Mouse (Mus musculus) gastrocnemius, postnatal 14 days (tissue): Measurements from ENCODE around the gene Klrc1. TPM values are rescaled to one million over a fixed set of nuclear protein-coding genes. Genes with fewer than 3 reads are reported as not detected.
"Not testable (repeated sequence)": the region's sequence is repeated elsewhere in the genome, so short reads cannot be mapped to it uniquely, and the experiment has no call there.

Source experiments
- DNase-seq: peaks from one replicate; pipeline ENCODE4 v3.0.0; 2021; ENCODE audit warnings: mixed read lengths
- intact Hi-C: fragments of 180-260 bp; cut with DNase I; formaldehyde crosslinking; loops from one replicate; pipeline ENCODE4 v1.15.1; 2025; ENCODE audit warnings: low total_unique reads
- long read RNA-seq, 2 experiments: library from polyadenylated mRNA; stranded (forward); transcript quantifications; one replicate each; pipeline ENCODE4 v2.0.0; 2021
- microRNA-seq, 2 experiments: library from miRNA; unstranded; fragments of <30 nt; microRNA quantifications; one replicate each; pipeline ENCODE4 v1.2.0; 2021
- total RNA-seq, 2 experiments: library from RNA; stranded (reverse); gene quantifications; 2 replicates each; pipeline ENCODE4 v1.2.3; 2021

Gene Klrc1
- not detected for total RNA-seq
- long read RNA-seq, experiment 1: 0 reads
- long read RNA-seq, experiment 2: 0 reads

DNA sequence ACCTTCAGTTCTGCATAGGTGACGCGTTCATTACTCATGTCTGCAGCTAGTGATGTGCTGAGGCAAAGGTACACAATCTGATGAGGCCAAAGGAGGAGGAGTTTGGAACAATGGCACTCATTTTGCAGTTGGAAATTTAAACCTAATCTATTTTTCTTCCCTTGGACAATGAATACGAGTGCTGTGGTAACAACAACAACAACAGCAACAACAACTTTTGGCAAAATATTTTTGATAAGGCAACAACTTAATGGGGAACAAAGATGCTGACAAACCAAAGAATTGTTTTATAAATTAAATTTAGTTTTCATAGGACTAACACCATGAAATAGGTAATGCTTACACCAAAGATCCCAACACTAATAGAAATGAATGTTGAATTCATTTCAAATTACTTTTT is at the start of gene Klrc1:
TSS of gene Klrc1 (minus strand) at position 101 of the 400 bp plus-strand sequence.
- intact Hi-C loops: no loop called here
- no peak for DNase-seq

- no peak for DNase-seq
- intact Hi-C loops: no loop called here
These were observed 48.5 kb upstream of the Klrc1 start for GRCm38 (mm10) chr6:129727237-129727636.

- no peak for DNase-seq
- intact Hi-C loops: no loop called here
These were observed 42.6 kb upstream of the Klrc1 start for GRCm38 (mm10) chr6:129721390-129721789.

DNA sequence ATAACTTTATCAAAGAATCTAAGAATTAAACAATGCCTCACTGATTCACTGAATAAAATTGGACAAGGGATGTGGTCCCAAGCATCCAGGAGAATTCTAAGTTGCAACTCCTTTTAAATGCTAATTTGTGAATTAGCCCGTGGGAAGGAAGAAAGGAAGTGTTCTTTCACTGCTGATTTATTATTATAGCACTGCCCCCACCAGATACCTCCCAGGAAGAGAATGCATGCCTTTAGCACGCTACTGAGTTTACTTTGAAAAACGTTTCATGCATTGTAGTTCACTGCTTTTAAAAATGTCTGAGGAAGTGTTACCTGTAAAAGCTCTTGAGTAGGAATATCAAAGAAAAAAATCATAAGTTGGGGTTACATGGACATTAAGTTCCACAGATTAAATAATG is 41.7 kb upstream of the Klrc1 start:
- no peak for DNase-seq
- intact Hi-C loops: no loop called here

DNA sequence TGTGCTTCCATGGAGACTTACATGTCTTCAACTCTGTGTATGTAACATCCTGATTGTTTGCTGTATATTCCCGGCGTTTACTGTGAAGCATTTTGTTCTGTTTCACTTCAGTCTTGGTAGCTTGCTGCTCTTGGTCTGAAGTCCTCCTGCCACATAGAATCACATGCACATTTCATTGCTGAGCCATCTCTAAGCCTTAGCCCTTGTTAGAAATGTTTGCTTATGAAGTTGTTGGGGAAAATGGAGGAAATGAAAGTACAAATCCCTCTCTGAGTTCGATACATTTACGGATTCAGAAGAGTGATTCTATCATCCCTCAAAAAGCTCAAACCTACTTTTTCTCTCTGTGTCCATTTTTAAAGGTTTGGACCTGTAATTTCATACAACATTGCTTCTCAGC is 38.3 kb upstream of the Klrc1 start, which contains the start of gene Klri1:
TSS of gene Klri1 (minus strand) at position 101 of the 400 bp plus-strand sequence.
- DNase-seq: no peak
- intact Hi-C loops: no loop called here

GRCm38 (mm10) chr6:129713566-129713965 is 34.8 kb upstream of the Klrc1 start:
- DNase-seq: no peak
- intact Hi-C loops: no loop called here

DNA sequence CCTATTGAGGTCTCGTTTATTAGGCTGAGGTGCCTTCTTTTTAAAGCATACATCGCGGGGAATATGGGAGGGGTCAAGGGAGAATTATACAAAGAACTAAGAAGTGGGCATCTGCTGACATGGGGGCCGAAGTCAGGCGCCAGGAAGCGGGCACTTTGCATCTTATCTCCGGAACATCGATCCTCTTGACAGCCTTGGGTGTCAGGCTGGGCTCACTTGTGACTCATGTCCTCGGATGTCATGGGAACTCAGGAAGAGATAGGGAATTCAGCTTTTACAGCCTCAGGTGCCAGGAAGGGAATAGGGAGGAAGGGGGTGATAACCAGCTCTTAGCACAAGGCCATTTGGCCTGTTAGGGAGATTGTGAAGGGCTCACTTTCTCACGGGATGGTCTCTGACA is 12.7 kb upstream of the Klrc1 start:
- intact Hi-C loops, DNase-seq: not testable (repeated sequence)

- no peak for DNase-seq
- intact Hi-C loops: no loop called here
These were observed 1.6 kb upstream of the Klrc1 start for GRCm38 (mm10) chr6:129680379-129680778.

GRCm38 (mm10) chr6:129661301-129661700 is 17.5 kb downstream of the Klrc1 start:
- intact Hi-C loops: not testable (repeated sequence)

GRCm38 (mm10) chr6:129660589-129660988 is 18.2 kb downstream of the Klrc1 start, which contains the start of gene Klrc2:
Klrc2 (minus strand) TSS chr6:129660689.
- intact Hi-C loops, DNase-seq: not testable (repeated sequence)

More at GRCm38 (mm10) chr6:129661301-129661700, 17.5 kb downstream of the Klrc1 start:
- DNase-seq: not testable (repeated sequence)

- DNase-seq, intact Hi-C loops: not testable (repeated sequence)
These were observed 34.7 kb downstream of the Klrc1 start for GRCm38 (mm10) chr6:129644054-129644453.

DNA sequence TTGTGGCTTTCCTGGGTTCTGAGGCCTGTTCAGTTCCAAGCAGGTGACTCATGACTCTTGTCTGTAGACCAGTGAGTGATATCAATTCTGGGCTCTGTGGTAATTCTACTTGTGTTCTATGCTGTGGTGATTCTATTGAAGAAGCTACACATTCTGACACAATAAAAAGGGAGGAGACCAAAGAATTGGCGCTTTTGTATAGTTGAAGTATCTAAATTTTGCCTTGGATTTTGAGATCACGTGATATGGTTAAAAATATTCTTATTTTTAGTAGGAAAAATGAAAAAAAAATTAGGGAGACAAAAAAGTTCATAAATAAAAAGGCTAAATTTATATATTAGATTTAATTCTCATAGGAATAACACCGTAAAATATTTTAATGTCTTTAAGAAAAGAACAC is 35.5 kb downstream of the Klrc1 start, which contains the start of gene Klrc3:
TSS of gene Klrc3 (minus strand) at position 101 of the 400 bp plus-strand sequence.
- intact Hi-C loops, DNase-seq: not testable (repeated sequence)

DNA sequence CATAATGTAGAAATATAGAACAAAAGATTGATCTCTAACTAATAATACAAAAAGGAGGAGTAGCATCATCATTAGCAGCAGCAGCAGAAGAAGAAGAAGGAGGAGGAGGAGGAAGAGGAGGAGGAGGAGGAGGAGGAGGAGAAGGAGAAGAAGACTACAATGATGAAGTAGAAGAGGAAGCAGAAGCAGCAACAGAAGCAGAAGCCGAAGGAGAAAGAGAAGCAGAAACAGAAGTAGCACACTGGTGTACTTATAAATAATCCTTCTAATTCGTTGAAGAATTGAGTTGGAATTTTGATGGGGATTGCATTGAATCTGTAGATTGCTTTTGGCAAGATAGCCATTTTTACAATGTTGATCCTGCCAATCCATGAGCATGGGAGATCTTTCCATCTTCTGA is 47.7 kb downstream of the Klrc1 start:
- DNase-seq, intact Hi-C loops: not testable (repeated sequence)

DNA sequence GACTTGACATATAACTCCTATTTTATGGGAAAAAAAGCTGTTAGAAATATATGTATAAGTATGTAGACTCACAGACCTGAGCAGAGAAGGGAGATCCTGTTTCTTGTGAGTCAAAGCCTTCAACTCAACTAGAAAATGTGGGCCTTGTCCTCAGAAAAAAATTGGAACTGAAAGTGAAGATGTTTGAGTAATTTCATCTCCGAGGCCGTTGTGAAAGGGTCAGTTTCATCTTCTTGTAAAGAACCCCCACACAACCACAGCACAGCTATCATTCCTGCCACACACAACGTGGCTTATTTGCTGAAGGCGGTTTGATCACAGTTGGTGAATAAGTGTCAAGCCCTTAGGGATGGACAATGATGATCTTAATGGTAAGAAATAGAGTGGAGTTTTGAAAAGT is 55.0 kb downstream of the Klrc1 start, which contains the start of gene Klrk1:
TSS of gene Klrk1 (minus strand) at position 130 of the 400 bp plus-strand sequence.
- no peak for DNase-seq
- intact Hi-C loops: no loop called here

Small RNA genes lying within 50 kb of the gene (microRNA-seq; reads per million reads assigned to microRNA genes)
- 0 reads per million in 2 experiments for gene Mir680-1

Other genes with a start within 250 kb of the Klrc1 start
- 1 to 10 TPM; 3.5 to 4.5 TPM for gene Clec1a, start 227.0 kb downstream of the Klrc1 start, total RNA-seq
- not detected for gene Olr1, start 171.8 kb downstream of the Klrc1 start, total RNA-seq
- not detected for gene Tmem52b, start 166.4 kb downstream of the Klrc1 start, total RNA-seq
- gene Gabarapl1, start 145.8 kb downstream of the Klrc1 start, total RNA-seq: 10 to 100 TPM; 27.8 to 35.4 TPM
- gene Klre1, start 101.1 kb downstream of the Klrc1 start, total RNA-seq: not detected
- gene Klrd1, start 87.2 kb downstream of the Klrc1 start, total RNA-seq: not detected
- not detected for gene Klrk1, start 55.1 kb downstream of the Klrc1 start, total RNA-seq
- not detected for gene Klrc3, start 35.6 kb downstream of the Klrc1 start, total RNA-seq
- not detected for gene Klrc2, start 18.3 kb downstream of the Klrc1 start, total RNA-seq
- not detected for gene Klri1, start 38.2 kb upstream of the Klrc1 start, total RNA-seq
- not detected for gene Klri2, start 61.5 kb upstream of the Klrc1 start, total RNA-seq
- not detected for gene Gm156, start 105.3 kb upstream of the Klrc1 start, total RNA-seq
- gene Gm17631, start 183.7 kb upstream of the Klrc1 start, total RNA-seq: not detected
- gene Klra17, start 197.7 kb upstream of the Klrc1 start, total RNA-seq: not detected
- not detected for gene Klra5, start 238.7 kb upstream of the Klrc1 start, total RNA-seq